Mouse (Mus musculus) gastrocnemius, adult 8-10 months (tissue): ENCODE measurements around the gene Clip4. TPM values are rescaled to one million over a fixed set of nuclear protein-coding genes. Genes with fewer than 3 reads are reported as not detected.
"Not testable (repeated sequence)": the region's sequence is repeated elsewhere in the genome, so short reads cannot be mapped to it uniquely, and the experiment has no call there.

ENCODE experiments used
- DNase-seq, 2 experiments: peaks; one replicate each; pipeline ENCODE4 v3.0.0; 2022; ENCODE audit warnings: low spot score in 2 of 2
- total RNA-seq, 4 experiments: library from RNA; stranded (reverse); gene quantifications; 2 replicates each; pipeline ENCODE4 v1.2.4; 2022

Gene Clip4
- 100 to 1,000 TPM; 105 to 135 (median 118) TPM for total RNA-seq

- not testable (repeated sequence) for DNase-seq
Measured at GRCm38 (mm10) chr17:71768173-71768572, at the start of gene Clip4. TSS of gene Clip4 (plus strand) at chr17:71768473.

GRCm38 (mm10) chr17:71720434-71720833 lies 47.8 kb upstream of the Clip4 start:
- DNase-seq: no peak

- DNase-seq: peak in 1 of 2 experiments; percentile 38
Measured at GRCm38 (mm10) chr17:71721019-71721418, 47.3 kb upstream of the Clip4 start.

GRCm38 (mm10) chr17:71730655-71731054 lies 37.6 kb upstream of the Clip4 start:
- DNase-seq: peak; percentile 59 to 82

- no peak for DNase-seq
Measured at GRCm38 (mm10) chr17:71736442-71736841, 31.8 kb upstream of the Clip4 start.

GRCm38 (mm10) chr17:71742156-71742555 lies 26.1 kb upstream of the Clip4 start:
- no peak for DNase-seq

GRCm38 (mm10) chr17:71742935-71743334 lies 25.3 kb upstream of the Clip4 start:
- DNase-seq: no peak

GRCm38 (mm10) chr17:71746114-71746513 lies 22.2 kb upstream of the Clip4 start:
- no peak for DNase-seq

GRCm38 (mm10) chr17:71747561-71747960 lies 20.7 kb upstream of the Clip4 start:
- no peak for DNase-seq

GRCm38 (mm10) chr17:71749616-71750168 lies 18.6 kb upstream of the Clip4 start:
- DNase-seq: no peak

GRCm38 (mm10) chr17:71752831-71753230 lies 15.4 kb upstream of the Clip4 start, which contains the start of gene Pcare:
TSS of gene Pcare (minus strand) at chr17:71752894.
- DNase-seq: no peak

- DNase-seq: no peak
Measured at GRCm38 (mm10) chr17:71760536-71760935, 7.7 kb upstream of the Clip4 start.

GRCm38 (mm10) chr17:71769564-71769963 lies 1.3 kb downstream of the Clip4 start:
- no peak for DNase-seq

- DNase-seq: no peak
Measured at GRCm38 (mm10) chr17:71770696-71771095, 2.4 kb downstream of the Clip4 start.

- DNase-seq: no peak
Measured at GRCm38 (mm10) chr17:71774173-71774572, 5.9 kb downstream of the Clip4 start.

GRCm38 (mm10) chr17:71775279-71775678 lies 7.0 kb downstream of the Clip4 start:
- no peak for DNase-seq

GRCm38 (mm10) chr17:71778696-71779095 lies 10.4 kb downstream of the Clip4 start:
- no peak for DNase-seq

GRCm38 (mm10) chr17:71780490-71780889 lies 12.2 kb downstream of the Clip4 start:
- no peak for DNase-seq

GRCm38 (mm10) chr17:71780945-71781344 lies 12.7 kb downstream of the Clip4 start:
- DNase-seq: peak in 1 of 2 experiments; percentile 27

- DNase-seq: peak in 1 of 2 experiments; percentile 9
Measured at GRCm38 (mm10) chr17:71782242-71782698, 14.0 kb downstream of the Clip4 start.

GRCm38 (mm10) chr17:71782699-71783365 lies 14.6 kb downstream of the Clip4 start:
- no peak for DNase-seq

GRCm38 (mm10) chr17:71783366-71783735 lies 15.1 kb downstream of the Clip4 start:
- no peak for DNase-seq

GRCm38 (mm10) chr17:71786456-71786855 lies 18.2 kb downstream of the Clip4 start:
- DNase-seq: no peak
